Mouse (Mus musculus): ENCODE results near the gene Dok5. TPM values are rescaled to one million over a fixed set of nuclear protein-coding genes. Genes with fewer than 3 reads are reported as not detected.

Gene Dok5
- not detected in 2 replicates for total RNA-seq (2012; rRNA removed)
- polyA plus RNA-seq (2012; ENCODE audit: insufficient read depth in 1 of 2, insufficient read length in 2 of 2, low read depth in 1 of 2, low replicate concordance in 2 of 2, missing spikeins in 1 of 2): not detected

GRCm38 (mm10) chr2:170731632-170732561, at the start of gene Dok5:
Gene Dok5 (plus strand): TSS chr2:170731807.
- DNase-seq (ENCODE audit: low read depth, low spot score): no peak
- H3K9me3 ChIP-seq (replicated peaks; ENCODE audit: insufficient read depth, low read length): no peaks in the 10 kb centered on the region
- H3K36me3 ChIP-seq (ENCODE audit: control insufficient read depth in 1 of 2, insufficient read depth in 2 of 2, low read length in 2 of 2): no peaks in the 10 kb centered on the region
- no peak within 1 kb of the TSS for H3K4me3 ChIP-seq (ENCODE audit: control insufficient read depth in 1 of 2, insufficient read depth in 1 of 2, low read depth in 2 of 2, low read length in 2 of 2)
- H3K27ac ChIP-seq (ENCODE audit: control insufficient read depth, low read depth, low read length): no peak within 1 kb of the TSS
- no peak within 1 kb of the TSS for H3K9ac ChIP-seq (ENCODE audit: control insufficient read depth, low read depth, low read length, poor library complexity, severe bottlenecking)
- H3K27me3 ChIP-seq (ENCODE audit: control insufficient read depth in 1 of 2, insufficient read depth in 2 of 2, low read length in 2 of 2): no peaks in the 10 kb centered on the region
- H3K79me2 ChIP-seq (ENCODE audit: control insufficient read depth, insufficient read depth, low read length, poor library complexity): no peaks in the 10 kb centered on the region
- no peak for TF ChIP-seq HCFC1 (IDR thresholded peaks at IDR 0.05; ENCODE audit: low read depth, low read length)
- no peaks in the 10 kb centered on the region for H3K4me1 ChIP-seq (ENCODE audit: control insufficient read depth in 1 of 2, insufficient read depth in 2 of 2, low read length in 2 of 2)

- Histone ChIP-seq H3K27me3 (ENCODE audit: control insufficient read depth in 1 of 2, insufficient read depth in 2 of 2, low read length in 2 of 2) (no peaks in the 10 kb centered on the region), H3K9me3 (replicated peaks; ENCODE audit: insufficient read depth, low read length) (no peaks in the 10 kb centered on the region), H3K4me3 (ENCODE audit: control insufficient read depth in 1 of 2, insufficient read depth in 1 of 2, low read depth in 2 of 2, low read length in 2 of 2) (no peak overlapping the region), H3K4me1 (ENCODE audit: control insufficient read depth in 1 of 2, insufficient read depth in 2 of 2, low read length in 2 of 2) (no peaks in the 10 kb centered on the region), H3K9ac (ENCODE audit: control insufficient read depth, low read depth, low read length, poor library complexity, severe bottlenecking) (no peak overlapping the region), H3K27ac (ENCODE audit: control insufficient read depth, low read depth, low read length) (no peak overlapping the region), H3K36me3 (ENCODE audit: control insufficient read depth in 1 of 2, insufficient read depth in 2 of 2, low read length in 2 of 2) (no peaks in the 10 kb centered on the region), H3K79me2 (ENCODE audit: control insufficient read depth, insufficient read depth, low read length, poor library complexity) (no peaks in the 10 kb centered on the region)
- DNase-seq (ENCODE audit: low read depth, low spot score): no peak
- TF ChIP-seq SIN3A (IDR thresholded peaks at IDR 0.05; ENCODE audit: low read length) (no peak), TBP (IDR thresholded peaks at IDR 0.05; ENCODE audit: low read depth, low read length) (no peak), EP300 (IDR thresholded peaks at IDR 0.05; ENCODE audit: low read depth in 1 of 2, low read length in 2 of 2) (no peak), CTCF (IDR thresholded peaks at IDR 0.05 in 2 of 3, conservative IDR thresholded peaks at IDR 0.05 in 1 of 3; ENCODE audit: control insufficient read depth in 1 of 3, insufficient read depth in 1 of 3, low read depth in 2 of 3, low read length in 3 of 3, poor library complexity in 1 of 3, severe bottlenecking in 1 of 3) (peak in 2 of 3 experiments; percentile 7 to 11; a peak in 1 of 6 replicates), SMC3 (IDR thresholded peaks at IDR 0.05; ENCODE audit: low read depth, low read length) (no peak), RAD21 (IDR thresholded peaks at IDR 0.05; ENCODE audit: low read depth, low read length) (no peak), MYB (IDR thresholded peaks at IDR 0.05; ENCODE audit: low read depth, low read length) (no peak), ZMIZ1 (IDR thresholded peaks at IDR 0.05; ENCODE audit: low read depth, low read length) (no peak), E2F4 (IDR thresholded peaks at IDR 0.05; ENCODE audit: borderline replicate concordance, low read depth, low read length) (no peak)
These were observed 48.2 kb upstream of the Dok5 start for GRCm38 (mm10) chr2:170683385-170683784.

- Histone ChIP-seq H3K27me3 (ENCODE audit: control insufficient read depth in 1 of 2, insufficient read depth in 2 of 2, low read length in 2 of 2) (no peaks in the 10 kb centered on the region), H3K9ac (ENCODE audit: control insufficient read depth, low read depth, low read length, poor library complexity, severe bottlenecking) (no peak overlapping the region), H3K4me1 (ENCODE audit: control insufficient read depth in 1 of 2, insufficient read depth in 2 of 2, low read length in 2 of 2) (no peaks in the 10 kb centered on the region), H3K79me2 (ENCODE audit: control insufficient read depth, insufficient read depth, low read length, poor library complexity) (no peaks in the 10 kb centered on the region), H3K4me3 (ENCODE audit: control insufficient read depth in 1 of 2, insufficient read depth in 1 of 2, low read depth in 2 of 2, low read length in 2 of 2) (no peak overlapping the region), H3K27ac (ENCODE audit: control insufficient read depth, low read depth, low read length) (no peak overlapping the region), H3K36me3 (ENCODE audit: control insufficient read depth in 1 of 2, insufficient read depth in 2 of 2, low read length in 2 of 2) (no peaks in the 10 kb centered on the region), H3K9me3 (replicated peaks; ENCODE audit: insufficient read depth, low read length) (no peaks in the 10 kb centered on the region)
- DNase-seq (ENCODE audit: low read depth, low spot score): no peak
- TF ChIP-seq EP300 (IDR thresholded peaks at IDR 0.05; ENCODE audit: low read depth in 1 of 2, low read length in 2 of 2) (no peak), NELFE (IDR thresholded peaks at IDR 0.05; ENCODE audit: low read depth, low read length) (no peak), CHD1 (IDR thresholded peaks at IDR 0.05; ENCODE audit: low read depth, low read length) (no peak), ZMIZ1 (IDR thresholded peaks at IDR 0.05; ENCODE audit: low read depth, low read length) (no peak), UBTF (IDR thresholded peaks at IDR 0.05; ENCODE audit: borderline replicate concordance, insufficient read depth, low read depth, low read length) (no peak), NRF1 (IDR thresholded peaks at IDR 0.05; ENCODE audit: insufficient read depth, low read depth, low read length, poor library complexity, severe bottlenecking) (no peak), RCOR1 (IDR thresholded peaks at IDR 0.05; ENCODE audit: low read depth, low read length) (no peak), MXI1 (IDR thresholded peaks at IDR 0.05; ENCODE audit: low read depth, low read length) (no peak), ELF1 (IDR thresholded peaks at IDR 0.05; ENCODE audit: low read depth, low read length) (no peak), ZKSCAN1 (IDR thresholded peaks at IDR 0.05; ENCODE audit: low read depth, low read length) (no peak), ETS1 (IDR thresholded peaks at IDR 0.05; ENCODE audit: low read depth, low read length) (no peak), POLR2AphosphoS5 (IDR thresholded peaks at IDR 0.05; ENCODE audit: borderline replicate concordance, low read depth, low read length) (no peak), MAZ (IDR thresholded peaks at IDR 0.05; ENCODE audit: low read depth, low read length) (no peak), MAX (IDR thresholded peaks at IDR 0.05; ENCODE audit: low read length) (no peak), MYB (IDR thresholded peaks at IDR 0.05; ENCODE audit: low read depth, low read length) (no peak)
These were observed 36.3 kb upstream of the Dok5 start for GRCm38 (mm10) chr2:170695071-170695936.
